Mouse (Mus musculus) kidney, embryonic 15.5 days (tissue): ENCODE results near the gene Grap. TPM values are rescaled to one million over a fixed set of nuclear protein-coding genes. Genes with fewer than 3 reads are reported as not detected.

Source experiments
- ATAC-seq: fragments of 200-750 bp; cut with Nextera tagmentation; replicated peaks from 2 replicates; pipeline ENCODE4 v1.8.0; 2017; ENCODE audit warnings: moderate TSS enrichment; ENCODE audit not compliant: low FRiP score
- H3K27ac ChIP-seq: fragments of 300-500 bp; sonication (generic); 2 replicates; pipeline ENCODE4 v1.5.1; 2015; ENCODE audit warnings: mild to moderate bottlenecking, inconsistent platforms
- H3K27me3 ChIP-seq: fragments of 300-500 bp; sonication (generic); 2 replicates; pipeline ENCODE4 v1.6.1; 2015; ENCODE audit warnings: inconsistent platforms
- H3K36me3 ChIP-seq: fragments of 300-500 bp; sonication (generic); 2 replicates; pipeline ENCODE4 v1.6.1; 2015; ENCODE audit warnings: inconsistent platforms
- H3K4me1 ChIP-seq: fragments of 300-500 bp; sonication (generic); 2 replicates; pipeline ENCODE4 v1.6.1; 2015; ENCODE audit warnings: inconsistent platforms
- H3K4me2 ChIP-seq: fragments of 300-500 bp; sonication (generic); 2 replicates; pipeline ENCODE4 v1.6.1; 2015; ENCODE audit warnings: moderate library complexity, mild to moderate bottlenecking, inconsistent platforms
- H3K4me3 ChIP-seq: fragments of 300-500 bp; sonication (generic); replicated peaks from 2 replicates; pipeline ENCODE4 v1.5.1; 2015; ENCODE audit warnings: mild to moderate bottlenecking, inconsistent platforms
- H3K9ac ChIP-seq: fragments of 300-500 bp; sonication (generic); 2 replicates; pipeline ENCODE4 v1.6.1; 2015; ENCODE audit warnings: mild to moderate bottlenecking, inconsistent platforms
- H3K9me3 ChIP-seq: fragments of 300-500 bp; sonication (generic); replicated peaks from 2 replicates; pipeline ENCODE4 v1.6.1; 2016; ENCODE audit warnings: inconsistent platforms
- WGBS: fragments of 180-500 bp; shearing (Covaris S2); methylation state at CpG from one replicate; pipeline ENCODE4 v1.1.7; 2015; ENCODE audit warnings: mixed read lengths; 5-methylcytosine and 5-hydroxymethylcytosine counted together
- polyA plus RNA-seq: library from polyadenylated mRNA; unstranded; fragments of >200 nt; fragmentation: Nextera tagmentation; extraction: Ambion mirVana; gene quantifications from 2 replicates; pipeline ENCODE4 v1.2.1, GENCODE M21; 2015

Grap gene
- polyA plus RNA-seq, 1 experiment from 2014 or later, result 13.0 TPM

DNA sequence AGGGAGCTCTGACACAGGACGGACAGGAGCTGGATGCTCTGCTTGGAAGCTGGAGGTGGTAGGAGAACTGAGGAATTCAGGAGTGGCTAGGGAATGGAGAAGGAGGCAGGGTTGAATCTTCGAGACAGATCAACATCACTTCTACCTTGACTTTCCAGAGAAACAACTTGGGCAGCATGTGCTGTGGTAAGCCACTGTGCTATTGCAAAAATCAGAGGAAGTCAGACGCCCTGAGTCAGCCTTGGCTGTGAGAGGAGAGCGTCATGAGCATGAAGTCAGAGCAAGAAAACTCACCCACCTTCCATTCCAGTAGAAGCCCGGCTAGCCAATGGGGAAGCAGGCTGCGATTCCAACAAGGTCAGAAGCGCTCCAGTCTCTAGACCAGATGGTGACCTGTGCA, 11.0 kb upstream of the Grap start:
- Histone ChIP-seq H3K27ac (no peak overlapping the region), H3K9ac (no peak overlapping the region), H3K27me3 (no peaks in the 10 kb centered on the region), H3K36me3 (no peaks in the 10 kb centered on the region), H3K4me3 (no peak overlapping the region), H3K4me1 (no peaks in the 10 kb centered on the region), H3K4me2 (no peak overlapping the region), H3K9me3 (no peaks in the 10 kb centered on the region)
- WGBS, result 81% methylated on average over 7 of the region's 7 CpGs
- ATAC-seq, result no peak

DNA sequence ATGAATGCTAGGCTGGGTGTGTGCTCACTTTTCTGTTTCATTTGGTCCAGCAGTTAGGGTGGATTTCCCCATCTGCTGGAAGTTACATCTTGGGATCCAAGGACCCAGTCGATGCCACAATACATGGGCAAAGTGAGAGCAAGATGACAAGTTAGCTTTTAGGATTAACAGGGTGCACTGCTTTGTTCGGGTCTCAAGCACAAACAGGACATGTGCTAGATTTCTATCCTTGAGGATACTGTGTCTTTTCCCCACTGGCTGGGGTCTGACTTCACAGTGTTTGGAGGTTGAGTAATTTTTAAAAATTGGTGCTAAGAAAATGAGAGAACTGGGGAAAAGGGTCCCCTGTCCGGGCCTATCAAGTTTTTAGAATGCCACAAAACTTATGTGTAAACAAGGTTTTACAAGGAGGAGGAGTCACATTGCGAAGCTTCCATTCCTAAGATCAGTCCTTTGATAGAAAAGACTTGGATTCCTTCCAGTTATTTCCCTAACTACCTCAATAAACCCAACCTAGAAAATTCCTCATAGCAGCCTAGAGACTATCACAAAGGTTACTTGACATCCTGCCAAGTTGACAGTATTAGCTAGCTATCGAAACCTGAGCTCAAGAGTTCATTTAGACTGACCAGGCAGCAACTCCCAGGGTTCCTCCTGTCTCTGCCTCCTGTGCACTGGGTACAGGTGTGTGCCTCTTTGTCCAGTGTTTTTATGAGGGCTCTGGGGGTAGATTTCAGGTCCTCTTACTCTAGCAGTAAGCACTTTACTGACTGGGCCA, 9.7 kb upstream of the Grap start:
- Histone ChIP-seq H3K4me2 (no peak overlapping the region), H3K9me3 (no peaks in the 10 kb centered on the region), H3K27me3 (no peaks in the 10 kb centered on the region), H3K4me3 (no peak overlapping the region), H3K9ac (no peak overlapping the region), H3K4me1 (peaks cover 2% of the 10 kb centered on the region; the same call in 1 of the 2 replicates), H3K27ac (no peak overlapping the region), H3K36me3 (no peaks in the 10 kb centered on the region)
- 66% methylated on average over 5 of the region's 5 CpGs for WGBS
- no peak for ATAC-seq

- Histone ChIP-seq H3K9me3 (no peaks in the 10 kb centered on the region), H3K4me3 (no peak overlapping the region), H3K27ac (no peak overlapping the region), H3K36me3 (no peaks in the 10 kb centered on the region), H3K27me3 (no peaks in the 10 kb centered on the region), H3K9ac (no peak overlapping the region), H3K4me2 (no peak overlapping the region), H3K4me1 (peaks cover 8% of the 10 kb centered on the region)
- ATAC-seq, result no peak
- WGBS, result 67% methylated on average over 11 of the region's 11 CpGs
These were observed 8.3 kb upstream of the Grap start for GRCm38 (mm10) chr11:61644576-61645326.

- Histone ChIP-seq H3K27ac (no peak overlapping the region), H3K9me3 (no peaks in the 10 kb centered on the region), H3K4me2 (no peak overlapping the region)
These were observed 7.7 kb upstream of the Grap start for GRCm38 (mm10) chr11:61645357-61645857.

GRCm38 (mm10) chr11:61646499-61647039, 6.5 kb upstream of the Grap start:
- Histone ChIP-seq H3K4me3 (no peak overlapping the region), H3K27me3 (no peaks in the 10 kb centered on the region), H3K27ac (no peak overlapping the region), H3K9me3 (no peaks in the 10 kb centered on the region), H3K4me2 (no peak overlapping the region), H3K36me3 (no peaks in the 10 kb centered on the region), H3K4me1 (peaks cover 8% of the 10 kb centered on the region), H3K9ac (no peak overlapping the region)
- 70% methylated on average over 2 of the region's 2 CpGs for WGBS
- no peak for ATAC-seq

More at GRCm38 (mm10) chr11:61645357-61645857, 7.7 kb upstream of the Grap start:
- Histone ChIP-seq H3K27me3 (no peaks in the 10 kb centered on the region), H3K4me1 (peaks cover 8% of the 10 kb centered on the region), H3K36me3 (no peaks in the 10 kb centered on the region), H3K9ac (no peak overlapping the region), H3K4me3 (no peak overlapping the region)
- no peak for ATAC-seq
- 75% methylated on average over 5 of the region's 5 CpGs for WGBS

DNA sequence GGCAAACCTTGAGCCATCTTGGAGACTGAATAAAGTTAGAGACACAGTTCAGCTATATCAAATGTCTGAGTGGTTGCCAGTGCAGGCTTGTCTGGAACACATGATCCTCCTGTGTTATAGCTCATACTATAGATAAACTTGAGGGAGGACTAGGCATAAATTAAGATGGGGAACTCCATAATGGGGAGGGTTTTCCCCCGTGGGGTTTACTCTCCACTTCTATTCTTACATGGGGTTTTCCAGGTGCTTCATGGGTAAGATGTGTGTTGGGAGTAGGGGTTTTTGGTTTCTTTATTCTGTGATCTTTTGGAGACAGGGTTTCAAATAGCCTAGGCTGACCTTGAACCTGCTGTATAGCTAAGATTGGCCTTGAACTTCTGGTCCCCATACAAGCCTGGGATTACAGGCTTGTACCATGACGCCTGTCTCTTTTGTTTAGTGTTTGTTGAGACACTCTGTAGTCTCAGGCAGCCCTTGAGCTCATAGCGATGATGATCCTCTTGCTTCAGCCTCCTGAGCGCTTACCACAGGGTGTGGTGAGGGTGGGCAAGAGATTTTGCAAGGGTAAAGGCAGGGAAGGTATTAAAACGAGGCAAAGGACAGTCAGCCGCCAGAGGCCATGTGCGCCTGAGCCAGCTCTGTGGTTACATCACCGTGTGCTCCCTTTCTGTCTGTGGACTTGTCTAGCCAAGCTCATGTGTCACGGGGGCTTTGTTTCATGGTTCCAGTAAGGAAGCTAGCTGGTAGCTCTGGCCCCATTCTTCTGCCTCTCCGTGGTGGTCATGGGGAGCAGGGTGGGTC, 5.8 kb upstream of the Grap start:
- peaks cover 8% of the 10 kb centered on the region for H3K4me1 ChIP-seq
- H3K36me3 ChIP-seq, result no peaks in the 10 kb centered on the region
- no peak overlapping the region for H3K27ac ChIP-seq
- no peak for ATAC-seq
- H3K9ac ChIP-seq, result no peak overlapping the region
- no peak overlapping the region for H3K4me2 ChIP-seq
- no peaks in the 10 kb centered on the region for H3K9me3 ChIP-seq
- no peak overlapping the region for H3K4me3 ChIP-seq
- WGBS, result 67% methylated on average over 10 of the region's 10 CpGs
- no peaks in the 10 kb centered on the region for H3K27me3 ChIP-seq

GRCm38 (mm10) chr11:61647956-61648748, 4.9 kb upstream of the Grap start:
- WGBS, result 62% methylated on average over 6 of the region's 6 CpGs
- no peak overlapping the region for H3K9ac ChIP-seq
- no peaks in the 10 kb centered on the region for H3K36me3 ChIP-seq
- no peaks in the 10 kb centered on the region for H3K27me3 ChIP-seq
- H3K4me1 ChIP-seq, result peaks cover 12% of the 10 kb centered on the region
- H3K27ac ChIP-seq, result no peak overlapping the region
- H3K4me2 ChIP-seq, result no peak overlapping the region
- no peak for ATAC-seq
- no peak overlapping the region for H3K4me3 ChIP-seq
- H3K9me3 ChIP-seq, result no peaks in the 10 kb centered on the region

DNA sequence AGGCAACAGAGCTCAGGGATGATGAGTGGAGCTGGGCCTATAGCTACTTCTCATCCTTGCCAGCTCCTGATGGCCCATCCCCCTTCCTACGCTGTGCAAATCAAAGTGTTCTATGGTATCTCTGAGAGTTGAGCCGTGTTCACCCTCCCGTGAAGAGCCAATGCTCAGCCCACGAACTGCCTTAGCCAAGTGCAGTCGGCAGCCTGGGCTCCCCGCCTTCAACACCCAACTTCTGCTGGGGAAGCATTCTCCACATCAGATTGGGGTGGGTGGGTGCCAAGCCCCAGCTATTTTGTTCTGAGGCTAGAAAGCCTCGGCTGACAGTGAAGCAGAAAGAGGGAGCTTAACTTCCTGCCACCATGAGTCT, 4.3 kb upstream of the Grap start:
- Histone ChIP-seq H3K4me3 (no peak overlapping the region), H3K4me2 (no peak overlapping the region), H3K9ac (no peak overlapping the region), H3K27me3 (no peaks in the 10 kb centered on the region), H3K36me3 (no peaks in the 10 kb centered on the region), H3K9me3 (no peaks in the 10 kb centered on the region), H3K27ac (no peak overlapping the region), H3K4me1 (peaks cover 14% of the 10 kb centered on the region)
- WGBS, result 56% methylated on average over 7 of the region's 7 CpGs
- ATAC-seq, result no peak

DNA sequence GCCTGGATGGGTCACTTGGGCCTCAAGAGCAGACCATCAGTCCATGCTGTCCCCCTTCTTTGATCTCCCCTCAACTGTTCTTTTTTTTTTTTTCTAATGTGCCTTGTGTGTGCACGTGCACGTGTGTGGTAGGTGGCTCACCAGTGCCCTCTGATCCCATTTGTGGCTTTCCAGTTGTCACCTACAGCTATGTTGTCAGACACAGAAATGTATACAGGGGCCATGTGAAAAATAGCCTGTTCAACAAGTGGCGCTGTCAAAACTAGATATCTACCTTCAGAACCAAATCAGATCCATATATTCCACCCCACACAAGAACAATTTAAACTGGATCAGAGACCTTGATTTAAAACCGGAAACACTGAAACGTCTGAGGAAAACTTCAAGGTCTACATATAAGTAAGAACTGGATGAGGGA, 3.9 kb upstream of the Grap start:
- Histone ChIP-seq H3K4me1 (peaks cover 14% of the 10 kb centered on the region), H3K9me3 (no peaks in the 10 kb centered on the region), H3K36me3 (no peaks in the 10 kb centered on the region), H3K27me3 (no peaks in the 10 kb centered on the region), H3K4me2 (no peak overlapping the region), H3K9ac (no peak overlapping the region), H3K27ac (no peak overlapping the region), H3K4me3 (no peak overlapping the region)
- WGBS, result 95% methylated on average over 5 of the region's 5 CpGs
- no peak for ATAC-seq

- no peaks in the 10 kb centered on the region for H3K27me3 ChIP-seq
- H3K27ac ChIP-seq, result no peak overlapping the region
- no peaks in the 10 kb centered on the region for H3K9me3 ChIP-seq
- no peak overlapping the region for H3K4me3 ChIP-seq
- no peak overlapping the region for H3K4me2 ChIP-seq
- no peak for ATAC-seq
- no peak overlapping the region for H3K9ac ChIP-seq
- peaks cover 14% of the 10 kb centered on the region for H3K4me1 ChIP-seq
- WGBS, result 83% methylated on average over 4 of the region's 4 CpGs
- H3K36me3 ChIP-seq, result no peaks in the 10 kb centered on the region
These were observed 3.4 kb upstream of the Grap start for GRCm38 (mm10) chr11:61649626-61650025.
